Mouse (Mus musculus): ENCODE measurements around the gene Gm14632.
"Not testable (repeated sequence)": the region's sequence is repeated elsewhere in the genome, so short reads cannot be mapped to it uniquely, and the experiment has no call there.

Gm14632 gene

GRCm38 (mm10) chrX:30329472-30329871 lies at the start of gene Gm14632:
TSS of gene Gm14632 (plus strand) at chrX:30329772.
- in situ Hi-C loops (cut with MboI, MseI): not testable (repeated sequence)

Measured in T-helper 2 cell (primary cell).